Mouse (Mus musculus) liver, embryonic 12.5 days (tissue): ENCODE measurements around the gene Ric8b. TPM values are rescaled to one million over a fixed set of nuclear protein-coding genes. Genes with fewer than 3 reads are reported as not detected.

Experiments
- ATAC-seq: fragments of 200-750 bp; cut with Nextera tagmentation; 2 replicates; pipeline ENCODE4 v1.8.0; 2017; ENCODE audit warnings: moderate number of reproducible peaks, mild to moderate bottlenecking, moderate library complexity
- H3K27ac ChIP-seq: fragments of 300-500 bp; sonication (generic); 2 replicates; pipeline ENCODE4 v1.5.1; 2016; ENCODE audit warnings: mild to moderate bottlenecking
- H3K27me3 ChIP-seq: fragments of 300-500 bp; sonication (generic); replicated peaks from 2 replicates; pipeline ENCODE4 v1.6.1; 2016; ENCODE audit warnings: mild to moderate bottlenecking, moderate library complexity
- H3K36me3 ChIP-seq: fragments of 300-500 bp; sonication (generic); 2 replicates; pipeline ENCODE4 v1.6.1; 2016; ENCODE audit warnings: mild to moderate bottlenecking, moderate library complexity
- H3K4me1 ChIP-seq: fragments of 300-500 bp; sonication (generic); 2 replicates; pipeline ENCODE4 v1.6.1; 2016
- H3K4me2 ChIP-seq: fragments of 300-500 bp; sonication (generic); 2 replicates; pipeline ENCODE4 v1.6.1; 2016; ENCODE audit warnings: mild to moderate bottlenecking, moderate library complexity
- H3K4me3 ChIP-seq: fragments of 300-500 bp; sonication (generic); 2 replicates; pipeline ENCODE4 v1.5.1; 2016; ENCODE audit warnings: mild to moderate bottlenecking, moderate library complexity
- H3K9ac ChIP-seq: fragments of 300-500 bp; sonication (generic); 2 replicates; pipeline ENCODE4 v1.6.1; 2016; ENCODE audit warnings: mild to moderate bottlenecking, moderate library complexity
- H3K9me3 ChIP-seq: fragments of 300-500 bp; sonication (generic); replicated peaks from 2 replicates; pipeline ENCODE4 v1.6.1; 2016; ENCODE audit warnings: mild to moderate bottlenecking, moderate library complexity
- WGBS: fragments of 180-500 bp; shearing (Covaris S2); methylation state at CpG from one replicate; pipeline ENCODE4 v1.1.7; 2016; ENCODE audit not compliant: insufficient replicate concordance; 5-methylcytosine and 5-hydroxymethylcytosine counted together
- polyA plus RNA-seq: library from polyadenylated mRNA; unstranded; fragments of >200 nt; fragmentation: Nextera tagmentation; extraction: Ambion mirVana; gene quantifications from 2 replicates; pipeline ENCODE4 v1.2.1, GENCODE M21; 2016

Gene Ric8b
- polyA plus RNA-seq, 1 experiment from 2014 or later, result 6.6 TPM

- 93% methylated on average over 3 of the region's 3 CpGs for WGBS
- peaks cover 26% of the 10 kb centered on the region for H3K36me3 ChIP-seq
- no peak for ATAC-seq
These were observed 28.3 kb downstream of the Ric8b start for GRCm38 (mm10) chr10:84945692-84946091.

GRCm38 (mm10) chr10:84948970-84949683, 31.7 kb downstream of the Ric8b start:
- no peak overlapping the region for H3K4me2 ChIP-seq
- H3K27ac ChIP-seq, result no peak overlapping the region
- peaks cover 36% of the 10 kb centered on the region for H3K36me3 ChIP-seq
- no peaks in the 10 kb centered on the region for H3K27me3 ChIP-seq
- 0 out of 2 replicates have a peak, but pooled peaks cover 2% of the 10 kb centered on the region for H3K4me1 ChIP-seq
- ATAC-seq, result no peak
- H3K9me3 ChIP-seq, result no peaks in the 10 kb centered on the region
- no peak overlapping the region for H3K9ac ChIP-seq
- WGBS, result 69% methylated on average over 8 of the region's 8 CpGs
- no peak overlapping the region for H3K4me3 ChIP-seq

More at GRCm38 (mm10) chr10:84945692-84946091, 28.3 kb downstream of the Ric8b start:
- Histone ChIP-seq H3K4me3 (no peak overlapping the region), H3K9me3 (no peaks in the 10 kb centered on the region), H3K9ac (no peak overlapping the region), H3K27ac (no peak overlapping the region), H3K4me2 (no peak overlapping the region), H3K4me1 (no peaks in the 10 kb centered on the region), H3K27me3 (no peaks in the 10 kb centered on the region)

DNA sequence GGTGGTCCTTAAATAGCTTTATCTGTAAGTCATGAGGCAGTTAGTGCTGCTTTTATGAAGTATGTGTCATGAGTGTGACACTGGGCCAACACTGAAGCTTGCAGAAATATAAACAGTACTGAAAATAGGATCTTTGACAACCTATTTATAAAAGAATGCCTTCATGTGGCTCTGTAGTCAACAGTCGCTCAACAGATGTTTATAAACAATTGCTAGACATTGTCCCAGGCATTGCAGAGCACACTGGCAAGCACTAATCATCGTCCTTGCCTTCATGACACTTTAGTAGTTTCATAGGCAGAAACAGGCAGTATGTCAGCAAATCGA, 32.2 kb downstream of the Ric8b start:
- Histone ChIP-seq H3K9me3 (no peaks in the 10 kb centered on the region), H3K4me2 (no peak overlapping the region), H3K36me3 (peaks cover 35% of the 10 kb centered on the region), H3K9ac (no peak overlapping the region), H3K4me1 (0 out of 2 replicates have a peak, but pooled peaks cover 5% of the 10 kb centered on the region), H3K27ac (no peak overlapping the region), H3K4me3 (no peak overlapping the region), H3K27me3 (no peaks in the 10 kb centered on the region)
- ATAC-seq, result no peak
- WGBS, result 70% methylated on average over 3 of the region's 3 CpGs

DNA sequence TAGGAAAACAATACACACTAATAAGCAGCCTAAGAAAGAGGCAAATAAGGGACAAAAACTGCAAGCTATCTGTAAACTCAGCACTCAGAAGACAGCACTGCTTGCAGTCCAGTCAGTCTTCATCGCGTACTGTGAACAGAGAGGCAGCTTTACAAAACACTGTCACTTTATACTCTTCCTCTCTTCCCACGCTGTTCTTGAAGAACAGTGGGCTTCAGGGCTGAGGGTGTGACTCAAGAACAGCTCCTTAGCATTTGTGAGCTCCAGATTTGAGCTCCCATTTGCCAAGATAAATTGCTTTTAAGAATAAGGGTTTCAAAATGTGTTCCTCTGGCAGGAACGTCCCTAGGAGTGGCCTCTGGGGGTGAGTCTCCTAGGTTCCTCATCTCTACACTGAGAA, 33.0 kb downstream of the Ric8b start:
- H3K36me3 ChIP-seq, result peaks cover 32% of the 10 kb centered on the region
- ATAC-seq, result no peak
- no peak overlapping the region for H3K4me3 ChIP-seq
- H3K9ac ChIP-seq, result no peak overlapping the region
- H3K4me2 ChIP-seq, result no peak overlapping the region
- 81% methylated on average over 4 of the region's 4 CpGs for WGBS
- H3K27ac ChIP-seq, result no peak overlapping the region
- no peaks in the 10 kb centered on the region for H3K9me3 ChIP-seq
- H3K27me3 ChIP-seq, result no peaks in the 10 kb centered on the region
- peaks cover 12% of the 10 kb centered on the region for H3K4me1 ChIP-seq

- WGBS, result 88% methylated on average over 10 of the region's 10 CpGs
- Histone ChIP-seq H3K4me3 (no peak overlapping the region), H3K4me2 (no peak overlapping the region), H3K4me1 (peaks cover 22% of the 10 kb centered on the region), H3K27ac (no peak overlapping the region), H3K9ac (no peak overlapping the region), H3K9me3 (no peaks in the 10 kb centered on the region), H3K27me3 (no peaks in the 10 kb centered on the region), H3K36me3 (peaks cover 19% of the 10 kb centered on the region)
- ATAC-seq, result no peak
These were observed 36.8 kb downstream of the Ric8b start for GRCm38 (mm10) chr10:84954236-84954635.

- Histone ChIP-seq H3K9me3 (no peaks in the 10 kb centered on the region), H3K4me1 (peaks cover 22% of the 10 kb centered on the region), H3K4me2 (no peak overlapping the region), H3K27me3 (no peaks in the 10 kb centered on the region), H3K9ac (no peak overlapping the region), H3K27ac (no peak overlapping the region), H3K4me3 (no peak overlapping the region), H3K36me3 (peaks cover 29% of the 10 kb centered on the region)
- no peak for ATAC-seq
- WGBS, result 51% methylated on average over 4 of the region's 4 CpGs
These were observed 38.8 kb downstream of the Ric8b start for GRCm38 (mm10) chr10:84956173-84956572.

DNA sequence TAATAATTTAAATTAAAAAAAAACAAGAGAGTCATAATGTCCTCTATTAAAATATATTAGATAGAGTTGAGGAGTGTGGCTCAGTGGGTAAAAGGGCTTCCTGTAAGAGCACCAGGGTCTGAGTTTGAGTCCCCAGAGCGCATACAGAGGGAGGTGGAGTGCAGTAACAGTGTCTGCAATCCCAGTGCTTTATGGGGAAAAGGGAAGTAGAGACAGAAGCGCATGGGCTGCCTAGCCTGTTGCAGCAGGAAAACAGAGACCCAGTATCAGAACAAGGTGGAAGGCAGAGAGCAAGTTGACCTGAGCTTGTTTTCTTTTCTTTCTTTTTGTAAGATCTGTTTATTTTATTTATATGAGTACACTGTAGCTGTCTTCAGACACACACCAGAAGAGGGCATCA, 41.2 kb downstream of the Ric8b start:
- no peak for ATAC-seq
- H3K4me2 ChIP-seq, result no peak overlapping the region
- H3K27me3 ChIP-seq, result no peaks in the 10 kb centered on the region
- H3K4me3 ChIP-seq, result no peak overlapping the region
- WGBS, result 70% methylated on average over 2 of the region's 2 CpGs
- no peak overlapping the region for H3K9ac ChIP-seq
- peaks cover 30% of the 10 kb centered on the region for H3K36me3 ChIP-seq
- no peaks in the 10 kb centered on the region for H3K9me3 ChIP-seq
- peaks cover 19% of the 10 kb centered on the region for H3K4me1 ChIP-seq
- no peak overlapping the region for H3K27ac ChIP-seq

- H3K9me3 ChIP-seq, result no peaks in the 10 kb centered on the region
- H3K4me1 ChIP-seq, result peaks cover 9% of the 10 kb centered on the region
- 76% methylated on average over 12 of the region's 12 CpGs for WGBS
- no peak for ATAC-seq
- no peak overlapping the region for H3K4me3 ChIP-seq
- no peaks in the 10 kb centered on the region for H3K27me3 ChIP-seq
- H3K4me2 ChIP-seq, result no peak overlapping the region
- no peak overlapping the region for H3K9ac ChIP-seq
- H3K36me3 ChIP-seq, result peaks cover 40% of the 10 kb centered on the region
- no peak overlapping the region for H3K27ac ChIP-seq
These were observed 43.0 kb downstream of the Ric8b start for GRCm38 (mm10) chr10:84960380-84960930.

DNA sequence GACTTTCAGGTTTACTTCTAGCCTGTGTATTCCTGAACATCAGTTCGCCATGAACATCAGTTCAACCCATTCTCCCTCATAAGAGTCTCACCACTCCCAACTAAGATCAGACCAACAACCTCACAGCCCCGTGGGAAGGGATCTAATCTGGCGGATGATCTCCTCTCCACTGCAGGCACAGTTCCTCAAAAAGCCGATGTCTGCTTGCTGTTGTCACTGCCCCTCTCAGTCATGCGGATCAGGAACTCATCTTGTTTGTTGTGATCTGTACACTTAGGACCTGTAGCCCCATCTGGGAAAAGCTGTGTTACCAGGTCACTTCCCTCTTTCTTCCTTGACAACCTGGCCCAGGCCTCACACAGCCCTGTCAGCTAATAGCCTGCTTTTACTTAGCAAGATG, 45.7 kb downstream of the Ric8b start:
- Histone ChIP-seq H3K9ac (no peak overlapping the region), H3K4me1 (peaks cover 13% of the 10 kb centered on the region; the same call in 1 of the 2 replicates), H3K4me3 (no peak overlapping the region), H3K4me2 (no peak overlapping the region), H3K27me3 (no peaks in the 10 kb centered on the region), H3K27ac (no peak overlapping the region), H3K36me3 (peaks cover 40% of the 10 kb centered on the region), H3K9me3 (no peaks in the 10 kb centered on the region)
- WGBS, result 41% methylated on average over 5 of the region's 5 CpGs
- ATAC-seq, result no peak

GRCm38 (mm10) chr10:84963726-84964125, 46.3 kb downstream of the Ric8b start:
- 82% methylated on average over 3 of the region's 3 CpGs for whole genome bisulfite sequencing
- H3K4me3 ChIP-seq, result no peak overlapping the region
- H3K9me3 ChIP-seq, result no peaks in the 10 kb centered on the region
- H3K36me3 ChIP-seq, result peaks cover 40% of the 10 kb centered on the region
- peaks cover 18% of the 10 kb centered on the region; the same call in 1 of the 2 replicates for H3K4me1 ChIP-seq
- no peak overlapping the region for H3K27ac ChIP-seq
- H3K4me2 ChIP-seq, result no peak overlapping the region
- ATAC-seq, result no peak
- no peaks in the 10 kb centered on the region for H3K27me3 ChIP-seq
- no peak overlapping the region for H3K9ac ChIP-seq

GRCm38 (mm10) chr10:84966542-84966941, 49.1 kb downstream of the Ric8b start:
- Histone ChIP-seq H3K4me3 (no peak overlapping the region), H3K9ac (no peak overlapping the region), H3K27ac (no peak overlapping the region), H3K27me3 (no peaks in the 10 kb centered on the region), H3K36me3 (peaks cover 43% of the 10 kb centered on the region), H3K4me1 (peaks cover 26% of the 10 kb centered on the region), H3K9me3 (no peaks in the 10 kb centered on the region), H3K4me2 (no peak overlapping the region)
- no peak for ATAC-seq
- WGBS, result 88% methylated on average over 2 of the region's 2 CpGs

GRCm38 (mm10) chr10:84967645-84968044, 50.2 kb downstream of the Ric8b start:
- Histone ChIP-seq H3K4me2 (no peak overlapping the region), H3K9me3 (no peaks in the 10 kb centered on the region), H3K4me3 (no peak overlapping the region), H3K4me1 (peaks cover 26% of the 10 kb centered on the region), H3K27me3 (no peaks in the 10 kb centered on the region), H3K36me3 (peaks cover 47% of the 10 kb centered on the region), H3K9ac (no peak overlapping the region), H3K27ac (no peak overlapping the region)
- WGBS, result 67% methylated on average over 6 of the region's 6 CpGs
- ATAC-seq, result no peak
